Mouse (Mus musculus) bone marrow macrophage, adult 2 months (primary cell): ENCODE data around the gene Eomes. TPM values are rescaled to one million over a fixed set of nuclear protein-coding genes. Genes with fewer than 3 reads are reported as not detected.

ENCODE experiments used
- H3K27ac ChIP-seq: 2 replicates; pipeline ENCODE4 v1.5.1; 2012; ENCODE audit warnings: low read depth, low read length; ENCODE audit not compliant: insufficient read depth
- H3K4me1 ChIP-seq: 2 replicates; pipeline ENCODE4 v1.6.1; 2012; ENCODE audit warnings: low read length; ENCODE audit not compliant: control insufficient read depth, insufficient read depth
- H3K4me3 ChIP-seq: 2 replicates; pipeline ENCODE4 v1.5.1; 2012; ENCODE audit warnings: mild to moderate bottlenecking, low read length, moderate library complexity; ENCODE audit not compliant: insufficient read depth
- CTCF ChIP-seq: IDR thresholded peaks from 2 replicates; pipeline ENCODE4 v1.5.1; 2012; ENCODE audit warnings: low read depth, mild to moderate bottlenecking, low read length, moderate library complexity
- POLR2A ChIP-seq: IDR thresholded peaks from 2 replicates; pipeline ENCODE4 v1.6.1; 2012; ENCODE audit warnings: mild to moderate bottlenecking, low read depth, low read length, borderline replicate concordance
- polyA plus RNA-seq: library from polyadenylated mRNA; stranded (reverse); fragments of >200 nt; gene quantifications from 2 replicates; pipeline ENCODE4 v1.2.4, GENCODE M21; 2012; ENCODE audit not compliant: missing spikeins, insufficient read depth, insufficient read length

The Eomes gene
- polyA plus RNA-seq, 1 experiment: not detected

DNA sequence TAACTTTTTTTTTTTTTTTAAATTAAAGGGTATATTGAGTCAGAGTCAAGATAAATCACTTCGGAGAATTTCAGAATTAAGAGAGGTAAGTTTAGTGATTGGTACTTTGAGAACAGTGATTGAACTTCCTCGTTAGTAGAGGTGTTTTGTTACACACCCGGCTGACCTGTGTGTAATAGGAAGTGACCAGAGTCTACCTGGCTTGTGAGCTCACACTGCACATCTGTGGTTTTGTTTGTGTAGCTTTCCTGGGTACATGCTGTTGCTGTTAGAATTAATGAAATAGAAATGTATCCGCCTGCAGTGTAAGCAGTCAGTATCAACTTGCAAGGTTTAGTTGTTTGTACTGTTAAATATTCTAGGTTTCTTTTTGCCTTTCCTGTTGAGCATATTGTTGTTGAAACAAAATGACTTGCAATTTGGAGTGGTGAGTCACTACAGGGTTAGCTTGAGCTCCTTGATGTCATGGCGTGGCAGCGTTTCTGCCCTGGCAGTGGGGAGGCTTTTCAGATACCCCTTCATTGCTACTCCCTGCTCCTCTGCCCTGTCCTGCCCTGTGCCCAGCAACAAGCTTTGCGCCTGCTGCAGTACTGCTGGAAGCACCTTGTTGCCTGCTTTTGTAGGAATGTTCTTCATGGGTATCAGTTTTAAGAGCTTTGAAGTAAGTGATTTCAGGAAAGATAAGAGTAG is 54.6 kb downstream of the Eomes start:
- TF ChIP-seq CTCF (no peak), POLR2A (no peak)
- Histone ChIP-seq H3K27ac (no peak overlapping the region), H3K4me1 (peaks cover 3% of the 10 kb centered on the region), H3K4me3 (no peak overlapping the region)

Other genes with a start within 250 kb of the Eomes start
- 46.5 and 52.2 TPM in 2 replicates for gene Golga4, start 28.1 kb downstream of the Eomes start, polyA plus RNA-seq
- 4.2 and 5.3 TPM in 2 replicates for gene Itga9, start 128.5 kb downstream of the Eomes start, polyA plus RNA-seq